Mouse (Mus musculus): ENCODE results near the gene Stat5b. TPM values are rescaled to one million over a fixed set of nuclear protein-coding genes. Genes with fewer than 3 reads are reported as not detected.
A peak's percentile ranks its signal among the peaks of the same experiment; 100 is the strongest.

The Stat5b gene
- polyA plus RNA-seq, 1 experiment from 2014 or later, result 25.3 TPM

- Histone ChIP-seq H3K27me3 (no peaks in the 10 kb centered on the region), H3K4me3 (no peak overlapping the region), H3K9ac (no peak overlapping the region), H3K27ac (no peak overlapping the region), H3K36me3 (no peaks in the 10 kb centered on the region), H3K4me1 (replicated peaks) (peaks cover 17% of the 10 kb centered on the region), H3K4me2 (no peak overlapping the region), H3K9me3 (replicated peaks) (no peaks in the 10 kb centered on the region)
- WGBS, result 86% methylated on average over 10 of the region's 10 CpGs
- ATAC-seq (replicated peaks; ENCODE audit: insufficient number of reproducible peaks, insufficient read depth, low FRiP score, low read depth), result no peak
These were observed 12.6 kb upstream of the Stat5b start for GRCm38 (mm10) chr11:100863141-100863540.

GRCm38 (mm10) chr11:100861836-100862235, 11.3 kb upstream of the Stat5b start:
- Histone ChIP-seq H3K9ac (no peak overlapping the region), H3K27me3 (0 out of 2 replicates have a peak, but pooled peaks cover 5% of the 10 kb centered on the region), H3K4me1 (replicated peaks) (peaks cover 17% of the 10 kb centered on the region), H3K9me3 (replicated peaks) (no peaks in the 10 kb centered on the region), H3K27ac (no peak overlapping the region), H3K36me3 (no peaks in the 10 kb centered on the region), H3K4me3 (no peak overlapping the region), H3K4me2 (no peak overlapping the region)
- 48% methylated on average over 3 of the region's 3 CpGs for WGBS
- no peak for ATAC-seq (replicated peaks; ENCODE audit: insufficient number of reproducible peaks, insufficient read depth, low FRiP score, low read depth)

DNA sequence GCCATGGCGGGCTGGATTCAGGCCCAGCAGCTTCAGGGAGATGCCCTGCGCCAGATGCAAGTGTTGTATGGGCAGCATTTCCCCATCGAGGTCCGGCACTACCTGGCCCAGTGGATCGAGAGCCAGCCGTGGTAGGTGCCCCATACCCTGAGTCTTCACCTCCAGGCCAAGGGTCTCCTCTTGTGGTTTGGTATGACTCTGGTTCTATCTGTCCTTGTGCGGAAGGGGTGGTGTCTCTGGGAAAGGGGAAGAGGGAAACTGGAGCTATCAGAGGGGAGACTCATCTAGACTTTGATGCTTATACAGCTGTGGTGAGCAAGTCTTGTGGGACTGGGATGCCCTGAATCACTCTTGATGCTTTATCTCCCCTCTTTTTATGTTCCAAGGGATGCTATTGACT, 10.8 kb upstream of the Stat5b start:
- ATAC-seq (replicated peaks; ENCODE audit: insufficient number of reproducible peaks, insufficient read depth, low FRiP score, low read depth), result no peak
- no peak overlapping the region for H3K9ac ChIP-seq
- H3K27ac ChIP-seq, result no peak overlapping the region
- 0 out of 2 replicates have a peak, but pooled peaks cover 10% of the 10 kb centered on the region for H3K27me3 ChIP-seq
- H3K4me3 ChIP-seq, result peak overlapping the region; percentile 62
- H3K4me2 ChIP-seq, result peak overlapping the region; percentile 92
- H3K36me3 ChIP-seq, result no peaks in the 10 kb centered on the region
- WGBS, result 78% methylated on average over 7 of the region's 7 CpGs
- peaks cover 17% of the 10 kb centered on the region for H3K4me1 ChIP-seq (replicated peaks)
- H3K9me3 ChIP-seq (replicated peaks), result no peaks in the 10 kb centered on the region

- under 1% methylated on average over 54 of the region's 55 CpGs for WGBS
- Histone ChIP-seq H3K9me3 (replicated peaks) (no peaks in the 10 kb centered on the region), H3K27me3 (0 out of 2 replicates have a peak, but pooled peaks cover 15% of the 10 kb centered on the region), H3K4me3 (peak overlapping the region; percentile 62), H3K27ac (peak overlapping the region; percentile 67), H3K9ac (peak overlapping the region; percentile 68), H3K4me2 (peak overlapping the region; percentile 92), H3K4me1 (replicated peaks) (peaks cover 17% of the 10 kb centered on the region), H3K36me3 (no peaks in the 10 kb centered on the region)
- peak; percentile 86 for ATAC-seq (replicated peaks; ENCODE audit: insufficient number of reproducible peaks, insufficient read depth, low FRiP score, low read depth)
These were observed 9.9 kb upstream of the Stat5b start for GRCm38 (mm10) chr11:100860198-100861048.

DNA sequence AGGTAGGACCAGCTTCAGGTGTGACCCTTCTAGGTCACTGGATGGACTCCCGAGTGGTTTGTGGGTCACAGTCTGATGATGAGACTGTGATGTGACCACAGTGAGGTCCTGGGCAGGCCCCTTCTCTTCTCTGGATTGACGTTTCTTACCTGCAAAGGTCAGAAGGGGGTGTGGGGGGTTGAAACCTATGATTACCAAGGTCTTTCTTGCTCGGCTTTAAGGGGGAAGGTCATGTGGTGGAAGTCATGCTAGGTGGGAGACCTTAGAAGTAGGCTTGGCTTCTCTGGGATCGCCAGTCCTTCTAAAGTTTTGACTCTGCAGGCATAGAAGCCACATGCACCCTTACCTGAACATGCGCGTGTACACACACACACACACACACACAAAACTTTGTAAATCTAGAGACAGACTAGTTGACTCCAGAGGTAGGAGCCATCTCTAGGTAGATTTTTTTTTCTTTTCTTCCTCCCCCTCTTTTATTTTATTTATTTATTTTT, 9.1 kb upstream of the Stat5b start:
- Histone ChIP-seq H3K4me2 (peak overlapping the region; percentile 92), H3K27me3 (0 out of 2 replicates have a peak, but pooled peaks cover 15% of the 10 kb centered on the region), H3K9ac (peak overlapping the region; percentile 68; the same call in 1 of the 2 replicates), H3K27ac (peak overlapping the region; percentile 67; the same call in 1 of the 2 replicates), H3K36me3 (no peaks in the 10 kb centered on the region), H3K4me1 (replicated peaks) (peaks cover 17% of the 10 kb centered on the region), H3K4me3 (peak overlapping the region; percentile 62), H3K9me3 (replicated peaks) (no peaks in the 10 kb centered on the region)
- ATAC-seq (replicated peaks; ENCODE audit: insufficient number of reproducible peaks, insufficient read depth, low FRiP score, low read depth), result no peak
- 55% methylated on average over 6 of the region's 6 CpGs for WGBS

DNA sequence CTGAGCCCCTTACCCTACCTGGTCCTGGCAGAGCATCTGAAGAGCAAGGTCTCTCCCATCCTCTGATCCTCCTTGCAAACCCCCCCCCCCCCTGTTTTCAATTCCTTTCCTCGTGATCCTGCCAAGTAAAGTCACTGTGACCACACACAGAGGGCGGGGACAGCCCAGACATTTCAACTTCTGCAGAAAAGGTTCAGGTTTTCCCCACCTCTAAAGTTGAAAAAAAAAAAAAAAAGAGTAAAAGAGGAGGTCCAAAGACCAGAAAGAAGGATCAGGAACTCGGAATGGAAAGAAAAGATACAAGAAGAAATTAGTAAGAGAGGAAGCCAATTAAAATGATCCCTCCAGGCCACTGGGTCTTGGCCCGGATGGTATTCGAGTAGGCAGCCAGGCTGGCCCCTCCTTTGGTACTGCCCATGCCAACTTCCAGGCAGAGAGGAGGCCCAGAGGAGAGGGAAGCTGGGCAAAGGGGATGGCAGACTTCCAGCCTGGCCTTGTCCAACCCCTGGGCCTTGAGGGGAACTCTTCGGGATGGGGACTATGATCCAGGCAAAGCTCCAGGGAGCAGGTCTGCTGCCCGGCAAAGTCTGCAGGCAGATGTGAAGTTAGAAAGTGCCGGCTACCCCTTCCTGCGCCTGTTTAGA, 8.5 kb upstream of the Stat5b start, which contains the start of gene Stat5a:
Stat5a (plus strand) TSS at position 417 of the 644 bp plus-strand sequence.
- H3K27me3 ChIP-seq, result 0 out of 2 replicates have a peak, but pooled peaks cover 15% of the 10 kb centered on the region
- peak within 1 kb of the TSS; percentile 92 for H3K4me2 ChIP-seq
- ATAC-seq (replicated peaks; ENCODE audit: insufficient number of reproducible peaks, insufficient read depth, low FRiP score, low read depth), result no peak
- no peaks in the 10 kb centered on the region for H3K9me3 ChIP-seq (replicated peaks)
- H3K36me3 ChIP-seq, result no peaks in the 10 kb centered on the region
- H3K4me3 ChIP-seq, result peak within 1 kb of the TSS; percentile 62
- H3K4me1 ChIP-seq (replicated peaks), result peaks cover 21% of the 10 kb centered on the region
- peak within 1 kb of the TSS; percentile 67 for H3K27ac ChIP-seq
- 54% methylated on average over 9 of the region's 9 CpGs for WGBS
- H3K9ac ChIP-seq, result peak within 1 kb of the TSS; percentile 68

- Histone ChIP-seq H3K27me3 (0 out of 2 replicates have a peak, but pooled peaks cover 15% of the 10 kb centered on the region), H3K9me3 (replicated peaks) (no peaks in the 10 kb centered on the region)
These were observed 7.4 kb upstream of the Stat5b start for GRCm38 (mm10) chr11:100857960-100858359.

DNA sequence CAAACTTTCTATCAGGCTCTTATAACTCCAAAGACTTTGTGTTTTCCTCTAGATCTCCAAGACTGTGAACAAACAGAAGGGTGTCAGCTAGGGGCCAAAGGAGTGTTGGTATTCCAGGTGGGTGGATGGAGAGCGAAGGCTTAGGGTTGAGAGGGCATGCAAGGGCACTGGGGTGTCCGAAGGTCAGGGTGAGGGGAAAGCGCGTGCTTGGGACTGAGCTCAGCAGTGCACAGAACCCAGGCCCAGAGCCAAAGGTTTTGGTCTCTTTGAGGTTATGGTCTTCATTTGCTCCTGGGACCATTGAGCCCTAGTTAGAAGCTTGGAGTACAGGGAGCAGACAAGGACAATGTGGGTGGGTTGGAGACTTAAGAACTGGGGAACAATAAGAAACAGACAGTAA, 4.7 kb upstream of the Stat5b start:
- ATAC-seq (replicated peaks; ENCODE audit: insufficient number of reproducible peaks, insufficient read depth, low FRiP score, low read depth), result no peak
- Histone ChIP-seq H3K9me3 (replicated peaks) (no peaks in the 10 kb centered on the region), H3K9ac (no peak overlapping the region), H3K27ac (no peak overlapping the region), H3K36me3 (no peaks in the 10 kb centered on the region), H3K4me2 (no peak overlapping the region), H3K4me1 (replicated peaks) (peaks cover 22% of the 10 kb centered on the region), H3K27me3 (0 out of 2 replicates have a peak, but pooled peaks cover 15% of the 10 kb centered on the region), H3K4me3 (no peak overlapping the region)
- 90% methylated on average over 4 of the region's 4 CpGs for WGBS

More at GRCm38 (mm10) chr11:100857960-100858359, 7.4 kb upstream of the Stat5b start:
- 64% methylated on average over 6 of the region's 6 CpGs for WGBS
- no peak overlapping the region for H3K27ac ChIP-seq
- ATAC-seq (replicated peaks; ENCODE audit: insufficient number of reproducible peaks, insufficient read depth, low FRiP score, low read depth), result no peak
- no peak overlapping the region for H3K4me2 ChIP-seq
- H3K36me3 ChIP-seq, result no peaks in the 10 kb centered on the region
- no peak overlapping the region for H3K9ac ChIP-seq
- peaks cover 22% of the 10 kb centered on the region for H3K4me1 ChIP-seq (replicated peaks)
- H3K4me3 ChIP-seq, result no peak overlapping the region

GRCm38 (mm10) chr11:100854268-100854667, 3.7 kb upstream of the Stat5b start:
- Histone ChIP-seq H3K27ac (no peak overlapping the region), H3K4me3 (no peak overlapping the region), H3K9ac (no peak overlapping the region), H3K4me2 (no peak overlapping the region), H3K27me3 (0 out of 2 replicates have a peak, but pooled peaks cover 15% of the 10 kb centered on the region), H3K9me3 (replicated peaks) (no peaks in the 10 kb centered on the region), H3K36me3 (no peaks in the 10 kb centered on the region), H3K4me1 (replicated peaks) (peaks cover 18% of the 10 kb centered on the region)
- WGBS, result 31% methylated on average over 4 of the region's 4 CpGs
- ATAC-seq (replicated peaks; ENCODE audit: insufficient number of reproducible peaks, insufficient read depth, low FRiP score, low read depth), result no peak

- Histone ChIP-seq H3K9me3 (replicated peaks) (no peaks in the 10 kb centered on the region), H3K27me3 (0 out of 2 replicates have a peak, but pooled peaks cover 15% of the 10 kb centered on the region), H3K36me3 (no peaks in the 10 kb centered on the region), H3K27ac (no peak overlapping the region), H3K4me2 (no peak overlapping the region), H3K9ac (no peak overlapping the region), H3K4me3 (no peak overlapping the region), H3K4me1 (replicated peaks) (peaks cover 27% of the 10 kb centered on the region)
- ATAC-seq (replicated peaks; ENCODE audit: insufficient number of reproducible peaks, insufficient read depth, low FRiP score, low read depth), result no peak
- 63% methylated on average over 5 of the region's 5 CpGs for WGBS
These were observed 2.5 kb upstream of the Stat5b start for GRCm38 (mm10) chr11:100853018-100853417.

DNA sequence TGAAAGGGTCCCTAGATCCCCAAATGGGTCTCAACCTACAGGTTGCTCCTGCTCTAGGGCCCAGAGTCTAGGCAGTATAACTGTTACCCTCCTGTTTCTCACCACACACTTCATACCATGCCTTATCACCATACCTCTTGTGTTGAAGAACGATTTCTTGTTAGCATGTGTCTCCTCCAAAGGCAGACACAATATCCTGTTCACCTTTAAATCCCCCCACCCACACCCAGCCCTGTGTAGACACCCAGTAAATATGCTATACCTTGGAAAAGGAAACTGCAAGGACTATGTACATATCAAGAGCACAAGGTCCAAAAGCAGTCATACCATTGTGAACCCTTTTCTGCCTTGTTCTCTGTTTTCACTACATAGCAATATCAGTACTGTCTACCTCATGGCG, 1.6 kb upstream of the Stat5b start:
- no peak overlapping the region for H3K4me2 ChIP-seq
- H3K4me3 ChIP-seq, result no peak overlapping the region
- no peak overlapping the region for H3K9ac ChIP-seq
- 72% methylated on average over 2 of the region's 2 CpGs for WGBS
- no peak overlapping the region for H3K27ac ChIP-seq
- no peak for ATAC-seq (replicated peaks; ENCODE audit: insufficient number of reproducible peaks, insufficient read depth, low FRiP score, low read depth)
- H3K4me1 ChIP-seq (replicated peaks), result peaks cover 28% of the 10 kb centered on the region
- H3K9me3 ChIP-seq (replicated peaks), result no peaks in the 10 kb centered on the region
- 0 out of 2 replicates have a peak, but pooled peaks cover 13% of the 10 kb centered on the region for H3K27me3 ChIP-seq
- H3K36me3 ChIP-seq, result no peaks in the 10 kb centered on the region
